Comparison of ENCODE assay signal across 9 mouse cellular contexts in the genomic region with DNA sequence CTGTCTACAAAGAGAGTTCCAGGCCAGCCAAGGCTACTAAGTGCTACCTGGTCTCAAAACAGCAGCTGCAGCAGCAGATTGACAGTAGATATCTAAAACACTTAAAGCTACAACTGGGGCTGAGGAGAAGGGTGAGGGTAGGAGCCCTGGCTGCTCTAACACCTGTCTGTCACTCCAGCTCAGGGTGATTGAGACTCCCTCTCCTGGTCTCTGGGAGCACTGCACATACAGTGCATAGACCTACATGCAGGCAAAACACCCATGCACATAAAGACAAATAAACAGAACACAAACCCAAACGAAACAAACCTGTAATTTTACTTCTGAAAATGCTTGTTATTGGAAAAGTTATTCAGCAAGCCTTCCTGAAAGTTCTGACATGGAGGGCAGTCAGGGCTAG.
DNase-seq lines count a peak whose midpoint lies in the region; ATAC-seq lines count a peak whose summit lies in the region.
"Had no signal": no experiment of that assay in that cellular context is flagged by ENCODE, and none has a peak within 500 bp of the region (broad histone marks: within the 10 kb centered on the region; RNA-seq: fewer than 3 reads in every experiment).

No protein-coding gene starts in this region.

- peaks cover 100% of the 10 kb centered on the region for H3K36me3 ChIP-seq in embryonic facial prominence, embryonic 10.5 days (replicated peaks)
- H3K36me3 ChIP-seq in forebrain, embryonic 13.5 days (ENCODE audit: poor library complexity, severe bottlenecking): peaks cover 85% of the 10 kb centered on the region

- WGBS in embryonic facial prominence, embryonic 10.5 days: 75% methylated on average over 1 of the region's 1 CpGs
- WGBS in forebrain, embryonic 13.5 days: 61% methylated on average over 1 of the region's 1 CpGs

- no peaks in the 10 kb centered on the region for H3K27me3 ChIP-seq in embryonic facial prominence, embryonic 10.5 days (replicated peaks; ENCODE audit: low read depth, poor library complexity, severe bottlenecking)
- H3K27me3 ChIP-seq in forebrain, embryonic 13.5 days: no peaks in the 10 kb centered on the region
- H3K27me3 ChIP-seq: neural tube, embryonic 12.5 days had no signal

- no peak overlapping the region for H3K4me2 ChIP-seq in forebrain, embryonic 13.5 days
- H3K4me2 ChIP-seq: neural tube, embryonic 12.5 days had no signal

- no peak overlapping the region for H3K9ac ChIP-seq in forebrain, embryonic 13.5 days
- H3K9ac ChIP-seq: neural tube, embryonic 12.5 days had no signal

- H3K9me3 ChIP-seq in embryonic facial prominence, embryonic 10.5 days: no peaks in the 10 kb centered on the region
- H3K9me3 ChIP-seq in forebrain, embryonic 13.5 days (replicated peaks): no peaks in the 10 kb centered on the region
- H3K9me3 ChIP-seq: neural tube, embryonic 12.5 days had no signal

- H3K4me1 ChIP-seq in embryonic facial prominence, embryonic 10.5 days: no peaks in the 10 kb centered on the region
- H3K4me1 ChIP-seq in forebrain, embryonic 13.5 days: no peaks in the 10 kb centered on the region
- H3K4me1 ChIP-seq: neural tube, embryonic 12.5 days had no signal

- peak; percentile 70 for ATAC-seq in megakaryocyte, adult 5-6 weeks (ENCODE audit: poor library complexity, severe bottlenecking)
- no peak for ATAC-seq in forebrain, embryonic 13.5 days

- H3K27ac ChIP-seq in embryonic facial prominence, embryonic 10.5 days (replicated peaks): no peak overlapping the region
- no peak overlapping the region for H3K27ac ChIP-seq in forebrain, embryonic 13.5 days
- H3K27ac ChIP-seq: neural tube, embryonic 12.5 days had no signal

- H3K4me3 ChIP-seq in embryonic facial prominence, embryonic 10.5 days: no peak overlapping the region
- no peak overlapping the region for H3K4me3 ChIP-seq in forebrain, embryonic 13.5 days
- H3K4me3 ChIP-seq: neural tube, embryonic 12.5 days had no signal

- peak; percentile 33 for DNase-seq in embryo, embryonic 10 days (ENCODE audit: low spot score)
- DNase-seq in embryo, embryonic 9.5 days (ENCODE audit: extremely low spot score): no peak
- DNase-seq in right cerebral cortex, adult 2 months (ENCODE audit: low spot score in 2 of 2): peak; percentile 43 to 46
- no peak for DNase-seq in right cerebral cortex, postnatal 10 days (ENCODE audit: low spot score in 2 of 2)
- DNase-seq in embryonic facial prominence, embryonic 10.5 days (ENCODE audit: low spot score): peak; percentile 30
- DNase-seq in ovary, adult 18-20 months (ENCODE audit: low spot score): no peak

Comparison
In these comparisons a context has a peak if more than half of its experiments do, and no peak if none do; other contexts are left out.
1. DNase-seq: peak in embryo, embryonic 10 days (single experiment), right cerebral cortex, adult 2 months (2 of 2) and embryonic facial prominence, embryonic 10.5 days (single experiment); none in embryo, embryonic 9.5 days (single experiment), right cerebral cortex, postnatal 10 days (0 of 2) and ovary, adult 18-20 months (single experiment).